Mouse (Mus musculus): Measurements from ENCODE around the gene 4921536K21Rik.

GRCm38 (mm10) chr11:3930019-3930418 is 35.1 kb upstream of the 4921536K21Rik start:
- TF ChIP-seq EP300 (IDR thresholded peaks at IDR 0.05; ENCODE audit: low read depth), result no peak
- no peak for TF ChIP-seq CTCF (IDR thresholded peaks at IDR 0.05; ENCODE audit: low read depth)
